Mouse (Mus musculus): Measurements from ENCODE around the gene Utf1.

DNA sequence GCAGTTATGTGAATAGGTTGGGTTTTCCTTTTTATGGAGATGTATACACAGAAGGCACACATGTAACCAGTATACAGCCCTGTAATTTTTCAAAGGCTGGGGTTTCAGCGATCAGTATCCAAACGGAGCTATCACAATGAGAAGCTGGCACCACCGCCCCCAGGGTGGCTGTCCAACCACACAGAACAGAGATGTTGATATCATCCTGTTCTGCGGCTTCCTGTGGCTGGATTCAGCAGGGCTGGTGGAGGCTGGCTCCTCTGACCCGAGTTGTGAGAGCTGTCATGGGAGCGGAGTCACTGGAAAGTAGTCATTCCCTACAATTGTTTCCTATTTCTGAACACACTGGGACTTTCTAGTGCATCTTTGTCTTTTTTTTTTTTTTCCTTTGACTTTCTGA is 38.3 kb upstream of the Utf1 start:
- TF ChIP-seq POLR2A (IDR thresholded peaks at IDR 0.05; ENCODE audit: borderline replicate concordance, extremely low read depth, insufficient read depth, insufficient read length, poor library complexity, severe bottlenecking) (no peak), CTCF (IDR thresholded peaks at IDR 0.05; ENCODE audit: borderline replicate concordance, extremely low read depth, insufficient read depth, insufficient read length) (no peak)
